Mouse (Mus musculus): ENCODE results near the gene Olfr30.
"Not testable (repeated sequence)": the region's sequence is repeated elsewhere in the genome, so short reads cannot be mapped to it uniquely, and the experiment has no call there.

Olfr30 gene

DNA sequence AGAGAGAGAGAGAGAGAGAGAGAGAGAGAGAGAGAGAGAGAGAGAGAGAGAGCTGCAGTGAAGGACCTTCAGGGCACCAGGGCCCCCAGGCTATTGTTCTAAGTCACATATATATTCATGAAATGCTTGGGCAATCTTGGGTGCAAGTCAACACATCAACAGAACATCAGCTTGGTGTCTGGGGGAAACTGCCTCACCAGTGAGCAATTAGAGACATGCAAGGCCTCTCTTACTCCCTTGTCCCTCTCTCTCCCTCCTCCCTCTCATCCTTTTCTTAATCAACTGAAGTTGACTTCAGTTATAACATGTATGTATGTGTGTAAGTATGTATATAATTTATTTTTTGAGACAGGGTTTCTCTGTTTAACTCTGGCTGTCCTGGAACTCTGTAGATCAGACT is at the start of gene Olfr30:
Gene Olfr30, minus strand, starts transcription at position 101 of the 400 bp plus-strand sequence.
- DNase-seq (ENCODE audit: low read depth, low spot score): no peak

DNA sequence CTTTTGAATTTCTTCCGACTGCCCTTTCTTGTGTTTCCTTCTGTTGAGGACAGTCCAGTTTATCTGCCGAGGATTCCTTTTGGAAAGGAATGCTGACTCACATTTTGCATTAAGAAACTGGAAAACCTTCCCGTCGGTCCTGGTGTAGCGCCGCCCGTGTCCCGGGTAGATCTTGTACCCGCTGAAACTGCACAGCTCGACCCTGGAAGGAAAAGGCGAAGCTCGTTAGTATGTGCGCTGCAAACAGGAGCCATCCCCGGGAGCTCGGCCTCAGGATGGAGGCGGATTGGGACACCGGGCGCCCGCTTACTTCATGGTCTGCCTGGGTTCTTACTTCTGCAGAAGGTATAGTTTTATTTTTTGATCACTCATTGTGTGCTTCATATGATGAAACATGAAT is 47.0 kb upstream of the Olfr30 start:
- DNase-seq (ENCODE audit: low read depth, low spot score): not testable (repeated sequence)

DNA sequence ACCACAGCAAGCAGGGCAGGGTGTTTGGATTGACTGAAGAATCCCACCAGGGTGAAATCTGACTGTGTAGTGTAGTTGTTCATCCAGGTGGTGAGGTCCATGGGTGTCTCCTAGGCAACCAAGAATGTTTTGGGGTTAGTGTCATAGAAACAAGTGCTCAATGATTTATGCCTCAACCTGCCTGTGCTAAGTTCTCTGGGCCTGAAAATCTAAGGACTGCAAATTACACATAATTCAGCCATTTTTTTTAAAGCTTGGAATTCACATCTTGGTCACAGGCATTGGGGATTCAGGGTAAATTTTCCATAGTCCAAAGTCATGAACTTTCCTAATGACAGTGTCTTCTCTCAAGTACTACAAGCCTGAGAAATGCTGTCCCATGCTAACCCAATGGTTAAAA is 40.4 kb upstream of the Olfr30 start, which contains the start of gene Olfr331:
Gene Olfr331, minus strand, starts transcription at position 101 of the 400 bp plus-strand sequence.
- not testable (repeated sequence) for DNase-seq (ENCODE audit: low read depth, low spot score)

DNA sequence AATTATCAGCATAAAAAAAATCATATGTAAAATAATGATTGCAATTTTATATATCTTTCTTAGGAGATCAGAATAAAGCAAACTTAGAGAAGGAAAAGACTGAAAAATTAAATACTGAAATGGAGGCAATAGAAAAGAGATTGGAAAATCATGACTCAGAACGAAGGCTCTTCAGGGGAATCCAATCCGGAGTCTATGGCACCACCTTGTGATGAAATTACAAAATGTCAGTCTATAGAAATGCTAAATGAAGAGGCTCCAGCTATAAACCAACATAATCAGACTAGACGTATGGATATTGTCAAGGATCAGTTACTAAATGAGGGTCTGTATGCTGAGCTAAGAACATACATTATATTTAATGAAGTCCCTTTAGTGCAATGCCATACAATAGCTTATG is 37.2 kb upstream of the Olfr30 start:
- DNase-seq (ENCODE audit: low read depth, low spot score): no peak

DNA sequence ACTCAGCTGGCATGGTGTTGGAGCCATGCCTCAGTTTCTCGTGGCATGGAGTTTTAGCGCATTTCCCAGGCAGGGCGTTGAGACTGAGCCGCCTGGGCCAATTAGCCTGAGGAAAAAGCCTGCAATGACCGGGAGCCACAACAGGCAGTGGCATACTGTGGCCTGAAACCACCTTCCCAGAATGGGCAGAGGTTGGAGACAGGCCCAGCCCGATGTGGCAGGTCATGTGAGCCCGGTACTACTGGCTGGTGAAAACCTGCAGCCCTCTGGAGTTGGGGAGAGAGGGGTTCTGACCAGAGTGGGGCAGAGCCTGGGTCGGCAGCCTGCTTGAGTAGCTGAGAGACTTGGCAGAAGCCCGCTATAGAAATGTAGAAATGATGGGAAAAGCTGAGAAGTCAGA is 36.7 kb upstream of the Olfr30 start:
- no peak for DNase-seq (ENCODE audit: low read depth, low spot score)

DNA sequence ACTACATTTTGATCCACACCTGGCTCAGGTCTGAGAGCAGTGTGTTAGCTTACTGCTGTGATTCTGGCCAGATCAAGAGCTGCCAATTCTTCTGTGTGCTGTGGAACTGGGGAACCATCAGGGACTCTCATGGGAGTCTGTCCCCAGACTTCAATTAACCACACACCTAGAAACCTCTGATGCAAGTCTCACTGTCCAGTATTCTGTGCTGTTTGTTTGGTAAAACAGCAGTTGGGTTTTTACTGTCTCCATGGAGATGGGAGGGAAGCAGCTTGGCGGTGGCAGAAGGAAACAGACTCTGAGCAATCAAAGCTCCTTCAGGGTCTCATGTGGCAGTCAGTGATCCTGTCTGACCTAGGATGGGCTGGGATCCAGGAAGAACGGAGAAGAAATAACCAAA is 30.4 kb upstream of the Olfr30 start, which contains the start of gene Olfr332:
Gene Olfr332, minus strand, starts transcription at position 101 of the 400 bp plus-strand sequence.
- DNase-seq (ENCODE audit: low read depth, low spot score): no peak

DNA sequence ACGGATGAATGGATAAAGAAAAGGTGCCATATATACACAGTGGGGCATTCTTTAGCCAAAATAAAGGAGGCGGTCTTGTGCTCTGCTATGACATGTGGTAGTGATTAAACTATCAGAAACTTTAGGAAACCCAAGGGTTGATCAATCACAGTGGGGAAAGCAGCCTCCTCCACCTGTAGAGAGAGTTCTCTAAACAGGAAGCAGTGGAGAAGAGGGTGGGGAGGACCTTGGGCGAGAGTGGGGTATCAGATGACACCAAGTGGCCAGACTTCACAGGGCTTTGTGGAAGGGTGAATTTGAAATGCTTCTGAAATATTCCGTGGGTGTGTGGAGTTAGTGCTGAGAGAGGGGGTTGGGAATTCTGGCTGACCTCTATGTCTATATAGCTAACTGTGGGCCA is 8.5 kb downstream of the Olfr30 start:
- DNase-seq (ENCODE audit: low read depth, low spot score): no peak

DNA sequence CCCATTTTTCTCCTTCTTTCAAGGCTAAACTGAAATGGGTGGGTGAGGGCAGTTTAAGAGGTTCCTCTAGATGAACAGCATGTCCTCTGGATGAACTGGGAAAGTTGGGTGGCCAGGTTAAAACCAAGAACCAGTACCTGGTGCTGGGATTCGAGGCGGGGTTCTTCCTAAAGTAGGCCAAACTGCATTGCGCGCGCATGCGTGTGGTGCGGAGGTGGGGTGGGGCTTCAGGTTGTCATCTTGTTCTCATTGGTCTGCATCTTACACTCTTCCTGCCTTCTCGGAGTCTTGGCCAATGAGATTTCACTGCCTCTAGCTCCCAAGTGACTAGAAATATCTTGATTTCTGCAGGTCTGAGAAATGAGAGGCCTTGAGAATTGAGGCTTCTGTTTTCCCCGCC is 9.3 kb downstream of the Olfr30 start, which contains the start of gene Lypd9:
Gene Lypd9, minus strand, starts transcription at position 165 of the 400 bp plus-strand sequence.
- no peak for DNase-seq (ENCODE audit: low read depth, low spot score)

DNA sequence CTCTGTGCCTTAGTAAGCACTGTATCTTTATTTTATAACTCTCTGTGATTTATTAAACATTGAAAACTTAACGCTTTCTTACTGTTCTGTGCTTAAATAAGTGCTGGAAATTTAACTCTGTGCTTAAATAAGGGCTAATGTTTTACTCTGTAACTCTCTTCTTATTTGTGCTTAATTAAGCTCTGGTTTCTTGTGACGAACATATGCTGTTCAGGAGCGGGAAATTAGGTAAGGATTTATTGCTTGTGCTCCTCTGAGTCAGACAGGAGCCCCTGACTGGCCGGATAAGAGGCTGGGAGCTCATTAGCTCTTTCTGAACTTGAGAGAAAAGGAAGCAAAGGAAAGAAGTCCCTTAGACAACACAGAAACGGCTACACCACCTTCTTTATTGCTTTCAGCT is 24.2 kb downstream of the Olfr30 start:
- no peak for DNase-seq (ENCODE audit: low read depth, low spot score)

DNA sequence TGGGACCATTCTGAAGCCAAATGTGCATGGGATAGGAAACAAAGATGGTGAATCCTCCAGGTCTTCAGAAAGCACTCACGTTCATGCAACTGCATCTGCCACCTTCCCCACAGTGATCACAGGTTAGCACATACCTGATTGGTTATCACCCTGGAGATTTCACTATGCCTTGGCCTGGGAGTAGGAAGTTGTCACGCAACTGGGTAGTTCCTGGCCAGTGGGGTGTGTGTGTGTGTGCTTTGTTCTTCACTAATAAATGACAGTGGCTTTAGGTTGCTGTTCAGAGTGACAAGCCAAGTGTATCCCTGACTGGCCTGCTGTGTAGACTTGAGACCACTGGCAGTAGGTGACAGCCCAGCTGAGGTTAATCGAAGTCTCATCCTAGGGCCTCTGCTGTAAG is 29.8 kb downstream of the Olfr30 start, which contains the start of gene Gm12253:
Gene Gm12253, plus strand, starts transcription at position 301 of the 400 bp plus-strand sequence.
- DNase-seq (ENCODE audit: low read depth, low spot score): no peak

DNA sequence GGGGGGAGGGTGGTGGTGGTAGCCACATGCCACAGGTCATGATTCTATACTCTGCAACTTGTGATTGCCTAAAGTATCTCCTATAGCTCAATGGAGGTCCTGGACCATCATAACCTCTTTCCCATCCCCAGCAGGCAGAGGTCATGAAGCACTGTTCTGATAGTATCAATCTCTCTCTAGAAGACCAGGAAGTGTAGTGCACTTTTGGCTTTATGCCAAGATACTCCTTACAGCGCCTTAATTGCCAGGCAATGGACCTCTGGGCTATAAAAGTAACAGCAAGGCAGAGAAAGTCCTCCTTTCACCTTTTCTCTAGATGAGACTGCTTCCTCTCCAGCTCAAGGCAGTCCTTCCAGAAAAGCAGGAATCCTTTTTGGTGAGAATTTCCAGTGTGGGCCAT is 41.3 kb downstream of the Olfr30 start, which contains the start of gene 1810065E05Rik:
Gene 1810065E05Rik, plus strand, starts transcription at position 297 of the 400 bp plus-strand sequence.
- no peak for DNase-seq (ENCODE audit: low read depth, low spot score)

DNA sequence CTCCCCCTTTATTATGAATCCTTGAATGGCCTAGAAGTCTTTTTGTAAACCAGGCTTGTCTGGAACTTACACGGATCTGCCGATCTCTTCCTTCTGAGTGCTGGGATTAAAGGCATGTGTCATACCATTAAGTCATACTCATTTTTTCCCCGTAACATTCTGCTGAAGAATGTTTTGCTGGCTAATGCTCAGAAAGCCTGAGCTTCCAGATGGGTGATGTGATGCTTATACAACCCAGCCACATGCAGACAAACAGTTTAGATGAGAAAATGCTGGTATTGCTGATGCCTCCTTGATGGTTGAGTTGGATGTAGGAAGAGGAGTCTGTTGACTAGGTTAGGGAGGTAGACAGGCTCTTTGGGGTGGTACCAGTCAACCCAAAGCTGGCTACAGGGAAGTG is 43.7 kb downstream of the Olfr30 start:
- DNase-seq (ENCODE audit: low read depth, low spot score): no peak

DNA sequence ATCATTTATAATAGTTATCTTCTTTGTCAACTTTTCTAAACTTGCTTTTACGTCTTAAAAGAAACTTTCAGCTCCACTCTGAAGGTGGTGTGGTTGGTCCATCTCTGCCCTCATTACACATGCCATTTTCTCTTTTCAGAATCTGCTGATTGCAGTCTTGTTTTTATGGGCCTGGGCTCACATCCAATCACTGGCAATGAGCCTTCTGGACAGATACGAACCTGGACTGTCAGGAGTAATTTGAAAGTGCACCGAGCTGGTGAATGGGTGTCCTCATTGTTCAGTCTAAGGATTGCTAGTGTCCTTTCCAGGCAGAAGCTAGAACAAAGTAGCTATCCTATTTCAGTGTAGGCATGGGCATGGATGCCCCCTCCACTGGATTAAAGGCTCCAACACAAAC is 54.0 kb downstream of the Olfr30 start:
- DNase-seq (ENCODE audit: low read depth, low spot score): no peak
